Mouse (Mus musculus) embryonic fibroblast, embryonic 13.5 days (primary cell): ENCODE measurements at regions not wholly inside any gene's neighbourhood (a gene's known extent, or its start where the extent isn't known, plus 50 kb on each side); places are given as distances from the start of the nearest gene placed in this dataset.

Source experiments
- H3K27ac ChIP-seq: 2 replicates; pipeline ENCODE4 v1.5.1; 2012; ENCODE audit warnings: low read length, control low read depth, inconsistent platforms; ENCODE audit not compliant: insufficient read depth
- H3K4me1 ChIP-seq: 2 replicates; pipeline ENCODE4 v1.6.1; 2011; ENCODE audit warnings: low read length; ENCODE audit not compliant: control insufficient read depth, insufficient read depth
- H3K4me3 ChIP-seq: 2 replicates; pipeline ENCODE4 v1.5.1; 2011; ENCODE audit warnings: mild to moderate bottlenecking, control low read depth, low read length; ENCODE audit not compliant: insufficient read depth
- CTCF ChIP-seq: IDR thresholded peaks from 2 replicates; pipeline ENCODE4 v1.5.1; 2011; ENCODE audit warnings: mild to moderate bottlenecking, control low read depth, low read length, moderate library complexity, borderline replicate concordance; ENCODE audit not compliant: insufficient read depth
- POLR2A ChIP-seq: IDR thresholded peaks from 2 replicates; pipeline ENCODE4 v1.6.1; 2011; ENCODE audit warnings: low read depth, mild to moderate bottlenecking, control low read depth, low read length, moderate library complexity

DNA sequence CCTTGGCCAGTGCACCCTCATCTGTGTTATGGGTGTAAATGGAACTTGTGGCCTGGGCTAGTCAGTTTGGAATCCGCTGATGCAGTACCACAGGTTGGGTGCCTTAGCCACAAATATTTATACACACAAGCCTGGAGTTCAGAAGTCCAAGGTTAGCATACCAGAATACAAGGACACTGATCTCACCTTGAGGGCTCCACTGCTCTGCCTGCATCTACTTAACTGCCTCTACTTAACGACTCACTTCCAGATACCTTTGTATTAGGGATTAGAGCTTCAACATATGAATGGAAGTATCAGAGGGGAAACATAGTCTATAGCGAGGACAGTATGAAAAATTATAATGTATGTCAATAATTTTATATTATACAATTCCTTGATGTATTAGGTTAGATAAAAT, 57.5 kb downstream of the Tmem174 start:
- Histone ChIP-seq H3K4me3 (no peak overlapping the region), H3K4me1 (no peaks in the 10 kb centered on the region), H3K27ac (no peak overlapping the region)
- TF ChIP-seq CTCF: no peak

DNA sequence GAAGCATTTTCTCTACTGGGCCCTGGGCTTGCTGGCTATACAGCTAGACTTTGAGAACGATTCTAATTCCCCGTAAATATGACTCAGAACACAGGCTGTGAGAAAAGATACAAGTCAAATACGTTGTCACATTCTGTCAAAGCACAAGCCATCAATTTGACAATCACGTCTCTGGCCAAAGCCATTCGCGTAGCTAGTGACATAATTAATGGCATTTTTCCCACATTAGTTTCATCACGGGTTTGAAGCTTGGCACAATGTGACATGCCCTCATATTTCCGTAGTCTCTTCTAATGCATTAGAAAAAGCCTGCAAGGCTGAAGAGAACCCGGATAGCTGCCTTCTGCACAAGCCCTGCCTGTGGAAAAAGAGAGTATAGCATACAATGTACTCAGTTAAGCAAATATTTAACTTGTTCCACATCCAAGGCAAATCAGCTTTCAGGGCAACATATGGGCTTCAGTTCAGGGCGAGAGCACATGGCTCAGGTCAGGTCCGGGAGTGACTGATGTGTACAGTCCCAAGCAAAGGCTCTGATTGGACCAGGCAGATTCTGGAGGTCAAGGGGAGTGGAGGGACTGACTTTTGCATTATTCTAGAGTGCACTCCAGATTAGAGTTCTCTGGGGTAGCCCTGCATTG, 58.7 kb downstream of the Tmem174 start:
- TF ChIP-seq POLR2A: no peak
- H3K4me3 ChIP-seq: no peak overlapping the region
- no peaks in the 10 kb centered on the region for H3K4me1 ChIP-seq
- no peak overlapping the region; the same call in 1 of the 2 replicates for H3K27ac ChIP-seq

DNA sequence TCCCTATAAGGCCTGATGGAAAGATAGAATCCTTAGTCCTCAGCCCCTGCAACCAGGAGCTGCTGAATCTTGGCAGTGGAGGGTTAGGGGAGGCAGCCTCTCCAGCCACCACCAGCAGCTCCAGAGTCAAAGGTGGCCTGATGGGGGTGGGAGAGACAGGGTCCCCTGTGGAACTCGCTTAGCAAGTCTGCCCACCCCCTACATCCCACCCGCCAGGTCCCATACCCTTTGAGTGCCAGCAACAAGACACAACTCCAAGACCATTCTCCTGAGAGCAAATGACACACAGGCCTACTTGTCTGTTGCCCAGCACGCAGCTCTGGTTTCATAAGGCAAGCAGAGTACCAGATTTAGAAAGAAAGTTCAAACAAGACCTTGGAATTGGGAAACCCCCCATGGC, 61.1 kb downstream of the Tmem174 start:
- Histone ChIP-seq H3K4me3 (no peak overlapping the region), H3K27ac (no peak overlapping the region), H3K4me1 (peaks cover 3% of the 10 kb centered on the region; the same call in 1 of the 2 replicates)
- TF ChIP-seq CTCF (no peak), POLR2A (no peak)

DNA sequence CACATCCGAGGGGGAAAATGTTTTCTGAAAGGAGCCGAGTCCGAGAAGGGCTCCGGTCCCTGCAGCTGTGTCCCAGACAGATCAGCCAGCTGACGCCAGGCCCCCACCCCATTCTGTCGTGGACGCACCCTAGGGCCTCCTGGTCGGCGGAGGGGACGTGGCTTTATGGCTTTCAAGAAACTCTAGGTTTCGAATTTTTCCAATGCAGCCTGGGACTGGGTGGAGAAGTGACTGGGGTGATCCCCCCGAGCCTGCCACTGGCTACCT, 63.2 kb downstream of the Tmem174 start:
- H3K4me1 ChIP-seq: peaks cover 3% of the 10 kb centered on the region; the same call in 1 of the 2 replicates
- no peak overlapping the region for H3K27ac ChIP-seq
- no peak overlapping the region for H3K4me3 ChIP-seq
- TF ChIP-seq CTCF (no peak), POLR2A (no peak)

DNA sequence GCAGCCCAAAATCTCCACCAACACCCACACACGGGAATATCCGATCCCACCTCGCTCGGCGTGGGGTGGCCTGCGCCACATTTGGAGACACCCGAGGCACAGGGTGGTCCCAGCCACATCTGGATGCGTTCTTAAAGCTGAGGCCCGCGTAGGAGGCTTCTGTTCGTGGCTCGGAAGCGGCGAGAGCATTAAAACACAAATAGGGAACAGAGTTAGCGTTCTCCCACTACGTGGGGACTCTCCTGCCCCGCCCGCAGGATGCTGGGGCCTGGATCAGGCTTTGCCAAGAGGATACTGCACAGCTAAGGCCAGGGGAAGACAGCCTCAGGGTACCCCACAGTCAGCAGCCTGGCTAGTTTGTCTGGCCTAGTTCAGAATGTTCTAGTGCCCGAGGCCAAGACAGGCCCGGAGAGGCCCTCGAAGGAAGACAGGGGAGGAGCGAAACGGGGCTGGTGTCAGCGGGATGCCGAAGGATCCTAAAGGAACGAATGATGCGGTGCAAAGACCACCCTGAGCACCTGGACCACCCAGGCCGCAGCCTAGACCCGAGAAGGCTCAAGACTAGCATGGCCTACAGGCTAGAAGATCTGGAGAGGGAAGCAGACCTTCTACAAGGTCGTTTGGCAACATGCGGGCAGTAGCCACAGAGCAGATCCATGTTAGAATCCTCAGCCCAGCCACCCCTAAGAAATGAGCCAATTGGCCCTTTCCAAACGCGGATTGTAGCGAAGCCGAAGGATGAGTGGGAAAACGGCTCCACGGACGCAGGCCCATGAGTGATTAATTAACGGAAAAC, 63.8 kb downstream of the Tmem174 start:
- Histone ChIP-seq H3K4me1 (peaks cover 3% of the 10 kb centered on the region; the same call in 1 of the 2 replicates), H3K4me3 (no peak overlapping the region), H3K27ac (no peak overlapping the region)
- TF ChIP-seq POLR2A (no peak), CTCF (no peak)

DNA sequence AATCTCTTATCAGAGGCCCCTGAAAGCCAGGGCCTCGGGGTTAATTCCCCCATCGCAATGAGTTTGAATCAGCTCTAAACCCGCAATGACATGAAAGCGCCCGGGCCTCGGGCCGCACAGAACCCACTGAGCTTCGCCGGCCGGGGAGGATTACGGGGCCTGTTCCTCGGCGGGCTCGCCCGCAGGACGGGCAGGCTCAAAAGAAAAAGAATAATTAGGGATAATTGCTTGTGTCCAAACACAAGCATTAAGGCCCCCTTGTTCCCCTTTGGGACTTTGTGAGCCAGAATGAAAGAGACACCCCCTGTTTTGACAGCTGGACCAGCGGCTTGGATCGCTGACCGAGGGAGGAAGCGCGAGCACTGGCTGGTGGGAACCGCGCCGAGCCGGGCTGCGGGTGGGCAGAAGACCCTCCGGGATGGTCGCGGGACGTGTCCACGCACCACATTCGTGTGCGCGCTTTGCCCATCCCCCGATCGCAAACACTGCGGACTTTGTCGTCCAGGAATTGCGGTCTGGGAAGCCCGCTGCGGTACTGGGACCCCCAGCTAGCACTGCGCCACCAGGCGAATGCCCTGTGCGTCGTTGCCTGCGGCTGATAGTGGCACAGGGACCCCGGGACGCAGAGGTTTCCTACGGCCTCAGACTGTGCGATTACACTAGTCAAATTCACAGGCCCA, 64.5 kb downstream of the Tmem174 start:
- no peak for TF ChIP-seq CTCF
- no peak for TF ChIP-seq POLR2A
- Histone ChIP-seq H3K4me3 (no peak overlapping the region), H3K27ac (no peak overlapping the region), H3K4me1 (peaks cover 3% of the 10 kb centered on the region; the same call in 1 of the 2 replicates)

DNA sequence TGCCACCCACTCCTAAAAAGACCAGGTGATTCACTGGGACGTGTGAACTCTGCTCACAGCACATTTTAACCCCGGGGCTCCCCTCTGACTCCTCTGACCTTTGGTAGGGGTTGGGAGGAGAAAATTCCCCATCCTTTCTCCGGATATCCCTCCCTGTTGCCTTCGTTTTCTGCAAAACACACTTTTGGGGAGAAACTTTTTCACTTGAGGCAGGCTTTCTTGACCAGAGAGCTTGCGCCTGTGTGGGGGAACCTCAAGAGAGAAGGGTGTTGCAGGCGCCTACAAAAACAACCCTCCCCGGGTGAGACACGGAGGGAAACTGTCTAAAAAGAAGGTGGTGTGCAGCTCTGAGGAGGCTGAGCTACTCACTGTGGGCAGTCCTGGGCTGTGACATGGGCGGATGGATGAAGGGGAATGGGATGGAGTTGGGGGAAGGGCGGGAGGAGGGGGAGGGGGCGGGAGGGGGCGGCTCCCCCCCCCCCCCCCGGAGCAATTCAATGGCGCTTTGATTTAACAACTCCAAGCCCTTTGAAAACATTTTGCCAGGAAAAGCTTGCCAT, 65.1 kb downstream of the Tmem174 start:
- H3K27ac ChIP-seq: no peak overlapping the region
- peaks cover 3% of the 10 kb centered on the region; the same call in 1 of the 2 replicates for H3K4me1 ChIP-seq
- TF ChIP-seq POLR2A (no peak), CTCF (no peak)
- H3K4me3 ChIP-seq: no peak overlapping the region

DNA sequence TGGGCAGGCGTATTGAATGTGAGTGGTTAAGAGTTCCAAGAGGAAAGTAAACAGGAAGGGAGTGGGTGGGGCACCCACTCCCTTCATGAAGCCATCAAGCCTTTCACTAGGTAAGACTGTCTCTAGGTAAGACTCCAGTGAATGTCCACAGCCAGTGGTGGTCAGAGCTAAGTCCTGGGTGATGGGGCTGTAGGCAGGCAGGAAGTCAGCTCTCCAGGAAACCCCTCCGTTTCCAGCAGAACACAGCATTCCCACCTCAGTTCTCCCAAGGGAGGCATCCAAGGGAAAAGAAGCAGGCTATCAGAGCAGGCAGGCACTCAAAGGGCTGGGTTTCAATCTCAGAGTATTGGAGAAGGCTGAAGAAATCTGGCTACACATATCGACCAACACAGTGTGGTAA, 66.2 kb downstream of the Tmem174 start:
- H3K4me3 ChIP-seq: no peak overlapping the region
- peaks cover 3% of the 10 kb centered on the region; the same call in 1 of the 2 replicates for H3K4me1 ChIP-seq
- TF ChIP-seq POLR2A (no peak), CTCF (no peak)
- no peak overlapping the region for H3K27ac ChIP-seq

DNA sequence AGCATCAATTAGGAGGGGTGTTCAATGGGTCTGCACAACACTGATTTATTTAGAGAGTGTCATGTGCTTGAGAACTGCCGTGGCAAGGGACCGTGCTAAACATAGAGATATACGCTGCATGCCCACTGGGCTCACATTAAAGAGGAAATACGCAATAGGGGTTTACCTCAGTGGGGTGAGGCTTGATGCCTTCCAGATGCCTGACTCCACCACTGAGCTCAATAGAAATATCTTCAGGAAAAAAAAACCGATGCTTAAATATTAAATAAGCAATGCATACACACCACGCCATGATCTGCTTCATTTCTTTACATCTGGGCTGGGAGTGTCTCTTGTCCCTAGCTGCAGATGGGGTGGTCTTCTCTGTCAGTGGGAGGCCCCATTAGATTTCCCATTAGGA, 63.9 kb upstream of the Gm10320 start:
- H3K27ac ChIP-seq: no peak overlapping the region
- TF ChIP-seq POLR2A (no peak), CTCF (no peak)
- no peaks in the 10 kb centered on the region for H3K4me1 ChIP-seq
- no peak overlapping the region for H3K4me3 ChIP-seq
